Comparison of ENCODE assay signal across 8 mouse cellular contexts in the genomic region with DNA sequence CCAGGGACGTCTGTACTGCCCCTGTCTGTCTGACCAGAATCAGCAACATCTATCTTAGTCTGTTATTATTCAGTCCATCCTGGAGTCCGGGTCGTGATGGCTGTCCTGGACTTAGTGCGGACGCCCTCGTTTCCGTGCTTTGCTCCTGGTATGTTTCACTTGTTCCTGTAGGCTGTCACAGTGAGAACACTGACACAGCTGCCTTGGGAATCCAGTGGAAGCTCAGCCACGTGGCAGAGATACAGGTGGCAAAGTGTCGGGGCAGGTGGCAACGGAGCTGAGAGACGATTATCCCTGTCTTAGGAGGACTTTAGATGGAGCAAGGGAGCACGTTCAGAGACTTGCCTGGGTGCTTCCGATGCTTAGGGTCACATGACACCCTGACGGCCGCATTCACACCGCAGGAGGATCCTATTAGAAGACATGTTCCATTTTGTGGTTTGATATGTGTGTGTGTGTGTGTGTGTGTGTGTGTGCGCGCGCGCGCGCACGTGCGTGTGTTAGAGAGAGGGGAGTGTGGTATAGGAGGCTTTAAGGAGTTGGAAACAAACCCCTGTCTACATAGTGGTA. TPM values are rescaled to one million over a fixed set of nuclear protein-coding genes. Genes with fewer than 3 reads are reported as not detected.
DNase-seq lines count a peak whose midpoint lies in the region; ATAC-seq lines count a peak whose summit lies in the region.

No protein-coding gene starts in this region.

- no peaks in the 10 kb centered on the region for H3K36me3 ChIP-seq in heart, embryonic 13.5 days
- no peaks in the 10 kb centered on the region for H3K36me3 ChIP-seq in hindbrain, embryonic 11.5 days (ENCODE audit: control insufficient read depth, insufficient read depth, low read length)
- H3K36me3 ChIP-seq in megakaryocyte, embryonic 14.5 days (replicated peaks; ENCODE audit: low read length) = peaks cover 19% of the 10 kb centered on the region

- H3K9me3 ChIP-seq in heart, embryonic 13.5 days = no peaks in the 10 kb centered on the region
- no peaks in the 10 kb centered on the region for H3K9me3 ChIP-seq in hindbrain, embryonic 11.5 days (ENCODE audit: control insufficient read depth, low read length)
- peaks cover 3% of the 10 kb centered on the region; the same call in 1 of the 2 replicates for H3K9me3 ChIP-seq in megakaryocyte, embryonic 14.5 days

- peaks cover 15% of the 10 kb centered on the region for H3K4me1 ChIP-seq in heart, embryonic 13.5 days
- no peaks in the 10 kb centered on the region; the same call in 1 of the 2 replicates for H3K4me1 ChIP-seq in hindbrain, embryonic 11.5 days (replicated peaks; ENCODE audit: control insufficient read depth, insufficient read depth, low read length)
- peaks cover 90% of the 10 kb centered on the region for H3K4me1 ChIP-seq in megakaryocyte, embryonic 14.5 days

- no peak for DNase-seq in heart, postnatal 4 days
- peak; percentile 33 for DNase-seq in R1 (ENCODE audit: low read depth, low spot score)
- DNase-seq in hindbrain, embryonic 11.5 days (ENCODE audit: low spot score) = no peak
- no peak for DNase-seq in adrenal gland, postnatal 4 days (ENCODE audit: low spot score in 2 of 2)
- DNase-seq in urinary bladder, postnatal 25 days (ENCODE audit: low spot score) = no peak
- DNase-seq in urinary bladder, postnatal 4 days (ENCODE audit: low spot score in 2 of 2) = no peak

- H3K4me2 ChIP-seq in heart, embryonic 13.5 days = peak overlapping the region; percentile 78
- peak overlapping the region; percentile 38 for H3K4me2 ChIP-seq in hindbrain, embryonic 11.5 days (replicated peaks; ENCODE audit: low read depth, low read length)

- H3K27ac ChIP-seq in heart, embryonic 13.5 days (replicated peaks) = no peak overlapping the region
- no peak overlapping the region for H3K27ac ChIP-seq in hindbrain, embryonic 11.5 days (ENCODE audit: low read depth, low read length)

- peak overlapping the region; percentile 47 for H3K4me3 ChIP-seq in heart, embryonic 13.5 days
- no peak overlapping the region for H3K4me3 ChIP-seq in hindbrain, embryonic 11.5 days (ENCODE audit: low read depth, low read length)
- H3K4me3 ChIP-seq in megakaryocyte, embryonic 14.5 days (replicated peaks) = peak overlapping the region; percentile 91

- peak overlapping the region; percentile 48 for H3K9ac ChIP-seq in heart, embryonic 13.5 days
- no peak overlapping the region for H3K9ac ChIP-seq in hindbrain, embryonic 11.5 days (ENCODE audit: low read depth, low read length)

- peaks cover 4% of the 10 kb centered on the region for H3K27me3 ChIP-seq in heart, embryonic 13.5 days (replicated peaks)
- H3K27me3 ChIP-seq in hindbrain, embryonic 11.5 days (ENCODE audit: control insufficient read depth, insufficient read depth, low read length) = no peaks in the 10 kb centered on the region
- no peaks in the 10 kb centered on the region for H3K27me3 ChIP-seq in megakaryocyte, embryonic 14.5 days (replicated peaks)

- 36% methylated on average over 24 of the region's 24 CpGs for WGBS in heart, embryonic 13.5 days
- 48% methylated on average over 24 of the region's 24 CpGs for WGBS in hindbrain, embryonic 11.5 days

- ATAC-seq in heart, embryonic 13.5 days (ENCODE audit: extremely low read depth, insufficient number of reproducible peaks, low FRiP score, low TSS enrichment) = peak; percentile 22; the same call in 1 of the 2 replicates
- peak; percentile 37 for ATAC-seq in hindbrain, embryonic 11.5 days (ENCODE audit: low FRiP score)

RNA-seq across cellular contexts. Expression of gene Cpsf6, which starts 38.9 kb away (rescaled TPM):
- 76.7 and 91.9 TPM in 2 replicates for polyA plus RNA-seq in heart, embryonic 13.5 days (2015; fragmentation: Nextera tagmentation; extraction: Ambion mirVana)
- 10 to 100 TPM; 76.1 to 80.0 TPM for total RNA-seq in heart, postnatal 4 days (2021)
- 230 and 231 TPM in 2 replicates for polyA plus RNA-seq in hindbrain, embryonic 11.5 days (2014; fragmentation: Nextera tagmentation; extraction: Ambion mirVana)
- 77.6 and 434 TPM in 2 replicates for polyA plus RNA-seq in megakaryocyte, embryonic 14.5 days (2012; ENCODE audit: insufficient read depth, low replicate concordance)
- 100 to 1,000 TPM; 103 to 113 TPM for total RNA-seq in adrenal gland, postnatal 4 days (2021)
